Mouse (Mus musculus) thymus, adult 18-20 months (tissue): ENCODE measurements around the gene 4933417A18Rik.
"Not testable (repeated sequence)": the region's sequence is repeated elsewhere in the genome, so short reads cannot be mapped to it uniquely, and the experiment has no call there.

Experiments
- DNase-seq, 2 experiments: peaks; one replicate each; pipeline ENCODE4 v3.0.0; 2022; ENCODE audit warnings: mixed read lengths in 2 of 2

The 4933417A18Rik gene

GRCm38 (mm10) chr13:34976116-34976515, 51.9 kb downstream of the 4933417A18Rik start:
- no peak for DNase-seq

GRCm38 (mm10) chr13:34977410-34977809, 53.2 kb downstream of the 4933417A18Rik start:
- no peak for DNase-seq

GRCm38 (mm10) chr13:34978635-34979034, 54.4 kb downstream of the 4933417A18Rik start:
- DNase-seq = not testable (repeated sequence)

GRCm38 (mm10) chr13:34983479-34983878, 59.3 kb downstream of the 4933417A18Rik start:
- not testable (repeated sequence) for DNase-seq

- DNase-seq = no peak
Measured at GRCm38 (mm10) chr13:34991581-34992273, 67.5 kb downstream of the 4933417A18Rik start.

- no peak for DNase-seq
Measured at GRCm38 (mm10) chr13:34993085-34993484, 68.9 kb downstream of the 4933417A18Rik start.

- DNase-seq = no peak
Measured at GRCm38 (mm10) chr13:34993595-34993982, 69.4 kb downstream of the 4933417A18Rik start.

- DNase-seq = peak; percentile 88 to 90
Measured at GRCm38 (mm10) chr13:34993983-34994811, 70.0 kb downstream of the 4933417A18Rik start.

- no peak for DNase-seq
Measured at GRCm38 (mm10) chr13:34995925-34996324, 71.7 kb downstream of the 4933417A18Rik start.
